Mouse (Mus musculus): ENCODE measurements around the gene Srrm2.

GRCm38 (mm10) chr17:23857913-23858312 is 67.6 kb downstream of the Srrm2 start:
- TF ChIP-seq CTCF (IDR thresholded peaks at IDR 0.05; ENCODE audit: control insufficient read depth, insufficient read depth, insufficient replicate concordance, low read depth, low read length) (no peak), POLR2A (IDR thresholded peaks at IDR 0.05; ENCODE audit: control insufficient read depth, low read depth, low read length) (no peak)
